Mouse (Mus musculus) urinary bladder, adult 18-20 months (tissue): ENCODE measurements around the gene Frmd4a.

ENCODE experiments used
- DNase-seq, 2 experiments: peaks; one replicate each; pipeline ENCODE4 v3.0.0; 2022; ENCODE audit warnings: low spot score in 2 of 2, mixed read lengths in 2 of 2

Frmd4a gene

DNA sequence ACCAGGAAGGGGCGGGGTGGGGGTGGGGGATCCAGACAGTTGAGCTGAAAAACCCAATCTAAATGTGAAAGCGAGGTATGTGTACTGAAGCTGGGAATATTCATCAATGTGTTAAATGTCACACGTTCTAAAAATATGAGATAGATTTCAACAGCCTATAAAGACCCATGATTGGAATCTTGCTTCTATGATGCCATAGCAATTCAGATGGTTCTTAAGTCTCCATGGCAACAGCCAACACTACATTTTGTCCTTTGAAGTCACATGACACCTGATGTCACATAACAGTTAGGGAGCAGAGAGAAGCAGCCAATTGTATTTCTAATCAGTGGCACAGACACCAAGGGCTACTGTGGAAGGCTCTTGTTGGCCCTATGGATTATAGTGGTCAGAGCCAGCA is 120.0 kb downstream of the Frmd4a start:
- no peak for DNase-seq

DNA sequence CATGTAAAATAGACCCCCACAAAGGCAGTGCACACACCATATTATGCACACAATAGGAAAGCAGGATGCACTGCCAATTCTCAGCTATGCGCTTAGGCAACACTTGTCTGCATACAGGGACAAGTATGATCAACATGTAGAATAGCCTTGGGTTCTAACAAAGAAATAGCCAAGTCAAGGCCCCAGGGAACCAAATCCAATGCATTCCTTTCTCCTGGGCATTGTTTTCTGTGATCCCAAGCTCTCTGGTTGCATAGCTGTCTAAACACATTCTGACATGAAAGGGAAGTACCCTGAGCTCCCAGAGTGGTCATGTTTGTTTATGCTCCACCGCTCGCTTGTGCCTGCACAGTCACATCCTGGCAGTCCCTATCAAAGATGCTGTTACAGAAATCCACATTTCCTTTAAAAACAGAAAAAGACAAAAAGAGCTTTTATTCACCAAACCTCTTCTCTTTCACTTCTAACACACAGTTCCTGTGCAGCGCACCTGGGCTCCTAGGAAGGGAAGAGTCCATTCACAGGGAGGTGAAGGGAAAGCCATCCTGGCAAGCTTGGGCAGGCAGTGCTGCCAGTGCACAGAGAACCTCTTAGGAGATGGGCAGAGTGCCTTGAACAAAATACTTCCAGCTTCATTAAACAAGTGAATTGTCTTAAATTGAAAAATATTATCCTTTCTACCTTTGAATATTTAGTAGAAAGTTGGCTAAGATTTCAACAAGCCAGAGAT is 124.9 kb downstream of the Frmd4a start:
- DNase-seq = no peak

DNA sequence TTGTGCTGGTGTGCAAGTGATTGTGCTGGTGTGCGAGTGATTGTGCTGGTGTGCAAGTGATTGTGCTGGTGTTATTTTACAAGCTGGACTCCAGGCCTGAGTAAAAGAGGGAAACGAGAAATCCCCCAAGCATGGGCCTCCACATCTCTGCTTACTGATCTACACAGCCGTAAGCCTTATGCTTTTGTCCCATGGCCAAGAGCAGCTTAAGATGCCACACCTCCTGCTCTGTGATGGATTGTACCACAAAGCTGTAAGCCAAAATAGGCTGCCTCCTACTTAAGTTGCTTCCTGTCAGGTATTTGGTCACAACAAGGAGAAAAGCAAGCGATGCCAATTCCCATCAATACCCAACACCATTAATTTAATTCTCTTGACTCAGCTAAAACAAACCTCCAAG is 126.9 kb downstream of the Frmd4a start:
- no peak for DNase-seq

DNA sequence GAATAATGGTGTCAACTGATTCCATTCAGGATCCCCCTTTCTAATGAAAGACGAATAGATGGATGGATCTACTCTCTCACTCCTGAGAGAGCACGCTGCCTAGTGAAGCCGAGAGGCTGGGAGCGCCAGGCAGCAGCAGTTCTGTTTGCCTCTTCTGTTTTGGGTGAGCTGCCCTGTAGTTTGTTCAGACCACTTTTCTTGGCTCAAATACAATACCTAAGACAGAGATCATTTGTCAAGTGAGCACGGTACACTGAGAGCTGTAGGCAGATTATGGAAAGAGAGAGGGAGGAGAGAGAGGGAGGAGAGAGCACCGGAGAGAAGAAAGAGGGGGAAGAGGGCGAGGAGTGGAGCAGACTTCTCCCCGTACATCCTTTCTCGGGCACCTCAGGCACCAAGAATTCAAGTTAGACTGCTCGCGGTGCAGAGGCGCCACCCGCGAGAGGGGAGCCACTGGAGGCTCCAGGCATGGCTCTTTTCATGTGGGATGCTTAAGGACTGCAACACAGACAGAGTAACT is 135.1 kb downstream of the Frmd4a start:
- DNase-seq = peak in 1 of 2 experiments; percentile 11

DNA sequence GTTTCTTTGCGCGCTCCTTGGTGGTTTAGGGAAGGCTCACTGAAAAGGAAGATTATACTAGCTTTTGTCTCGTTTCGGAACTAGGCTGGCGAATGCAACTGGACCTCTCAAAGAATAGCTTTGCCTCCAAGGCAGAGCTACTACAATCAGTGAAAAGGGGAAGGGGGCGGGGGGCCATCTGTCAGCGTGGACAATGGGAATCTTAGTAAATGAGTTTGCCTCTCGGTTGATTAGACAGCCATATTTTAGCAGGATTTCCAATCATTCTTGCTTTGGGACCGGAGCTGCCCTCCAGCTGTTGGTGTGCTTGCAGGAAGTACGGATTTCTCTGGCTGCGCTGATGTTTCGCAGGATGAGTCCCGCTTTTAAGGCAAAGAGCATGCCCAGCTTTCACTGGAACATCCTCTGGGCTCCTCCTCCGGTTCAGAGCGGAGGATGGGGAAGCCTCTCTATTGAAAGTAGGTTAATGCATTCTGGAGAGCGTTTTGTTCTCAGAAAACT is 135.7 kb downstream of the Frmd4a start:
- DNase-seq = peak in 1 of 2 experiments; percentile 4

DNA sequence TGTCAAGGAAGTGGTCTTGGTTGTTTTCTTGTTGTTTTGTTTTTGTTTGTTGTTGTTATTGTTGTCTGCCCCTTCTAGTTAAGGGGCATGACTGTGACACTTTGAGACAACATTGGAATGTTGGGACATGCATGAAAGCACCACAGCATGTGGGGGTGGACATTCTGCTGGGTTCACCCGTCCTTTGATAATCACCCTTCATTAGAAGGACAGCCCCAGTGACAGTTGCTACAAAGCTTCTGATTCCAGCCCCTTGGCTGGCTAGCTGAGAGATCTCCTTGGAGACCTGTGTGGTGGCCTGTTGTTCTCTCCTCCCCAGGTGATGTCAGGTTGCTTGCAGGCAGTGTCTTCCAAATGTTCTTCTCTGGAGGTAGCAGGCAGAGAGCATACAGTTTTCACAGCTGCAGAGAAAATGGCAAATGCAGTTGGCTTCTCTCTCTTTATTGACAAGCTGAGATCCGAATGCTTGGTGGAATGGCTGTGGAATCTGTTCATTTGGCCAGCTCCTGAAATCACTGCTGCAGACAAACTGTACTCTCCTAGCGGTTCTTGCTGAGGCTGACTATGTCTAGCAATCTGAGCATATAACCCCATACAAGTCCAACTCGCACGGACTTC is 136.6 kb downstream of the Frmd4a start:
- DNase-seq = no peak

DNA sequence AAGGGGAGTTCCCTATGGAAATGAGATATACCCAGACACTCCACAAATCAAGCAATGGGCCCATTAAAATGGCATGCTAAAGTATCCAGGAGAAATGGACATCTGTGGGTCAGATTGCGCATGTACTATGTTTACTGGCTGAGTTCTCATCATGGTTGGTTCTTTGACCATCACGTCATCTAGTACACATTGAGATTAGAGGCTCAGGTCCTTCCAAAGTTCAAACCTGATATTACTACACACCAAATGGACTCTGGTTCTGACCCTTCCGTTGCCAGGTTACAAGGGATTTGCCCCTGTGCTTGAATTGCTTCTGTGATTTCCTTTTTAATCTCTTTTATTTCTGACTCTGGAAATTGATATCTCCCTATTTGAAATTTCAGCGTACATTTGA is 137.1 kb downstream of the Frmd4a start:
- no peak for DNase-seq

DNA sequence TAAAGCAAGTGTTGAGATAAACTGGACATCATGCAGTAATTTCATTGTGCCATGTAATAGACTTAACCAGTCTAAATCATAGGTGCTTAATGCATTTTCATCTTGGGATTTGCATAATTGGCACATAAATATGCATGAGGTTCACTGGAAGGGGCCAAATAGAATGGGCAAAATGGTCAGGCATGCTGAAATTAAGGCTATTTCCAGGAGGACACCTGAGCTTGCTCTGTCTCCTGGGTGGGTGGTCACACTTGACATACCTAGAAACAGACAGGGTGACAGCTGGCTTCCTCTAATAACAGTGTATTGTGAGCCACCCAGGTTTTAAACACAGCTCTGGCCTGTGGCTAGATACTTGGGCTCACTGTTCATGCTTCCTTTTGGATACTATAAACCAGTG is 137.9 kb downstream of the Frmd4a start:
- no peak for DNase-seq

DNA sequence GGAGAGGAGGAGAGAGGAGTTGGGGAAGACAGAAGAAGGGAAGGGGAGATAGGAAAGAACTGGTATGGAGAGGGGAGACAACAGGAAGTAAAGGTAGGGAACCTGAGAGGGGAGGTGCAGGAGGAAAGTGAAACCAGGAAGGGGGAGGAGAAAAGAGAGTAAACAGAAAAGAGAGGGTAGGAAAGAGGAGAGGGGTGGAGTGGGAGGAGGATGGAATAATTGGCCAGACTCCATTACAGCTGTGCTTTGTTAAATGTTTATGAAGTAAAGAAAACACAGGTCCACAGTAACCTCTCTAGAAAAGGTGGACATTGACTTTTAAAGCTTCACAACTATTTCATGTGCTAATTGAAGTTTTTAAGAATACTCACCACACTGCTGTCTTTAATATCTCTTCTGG is 139.0 kb downstream of the Frmd4a start:
- DNase-seq = no peak

DNA sequence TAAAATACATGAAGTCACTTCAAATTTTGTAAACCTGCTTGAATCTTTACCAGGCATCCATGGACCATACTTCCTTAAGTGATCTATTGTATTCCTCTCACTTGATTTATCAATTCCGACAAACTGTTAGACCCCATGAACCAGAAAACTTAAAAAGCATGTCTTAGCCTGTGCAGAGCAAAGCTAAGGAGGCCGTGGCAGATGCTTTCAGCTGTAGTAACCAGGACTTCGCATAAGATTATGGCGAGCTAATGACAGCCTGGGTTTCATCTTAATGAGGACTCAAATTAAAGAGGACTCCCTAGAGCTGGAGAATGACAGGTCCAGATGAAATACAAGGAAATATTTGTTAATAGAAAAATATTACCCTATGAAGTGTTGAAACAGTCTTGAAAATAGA is 139.9 kb downstream of the Frmd4a start:
- DNase-seq = no peak

DNA sequence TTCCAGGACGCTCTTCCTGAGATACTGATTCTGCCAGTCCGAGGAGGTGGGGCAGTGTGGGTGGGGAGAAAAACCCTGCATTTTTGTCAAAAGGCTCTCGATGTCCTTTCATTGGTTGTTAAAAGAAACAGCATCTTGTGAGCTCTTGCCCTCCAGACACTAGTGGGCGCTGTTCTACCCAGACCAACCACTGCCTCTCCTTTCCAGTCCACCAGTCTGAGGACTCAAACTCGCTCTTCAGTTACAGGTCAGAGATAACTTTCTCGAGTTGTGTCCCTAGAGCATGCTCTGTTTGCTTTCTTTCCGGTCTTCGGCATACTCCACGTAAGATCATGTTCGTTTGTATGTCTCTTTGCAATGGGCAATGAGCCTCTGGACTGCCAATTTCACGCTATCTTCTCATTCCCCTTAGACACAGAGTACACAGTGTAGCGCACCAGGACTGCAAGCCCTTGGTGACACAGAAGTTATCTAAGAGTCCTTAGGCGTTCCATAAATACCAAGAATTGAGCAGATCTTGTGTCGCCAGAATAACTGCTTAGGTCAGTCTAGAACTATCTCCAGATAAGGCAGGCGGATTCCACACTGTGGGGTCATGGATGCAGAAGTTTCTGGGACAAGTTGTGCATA is 142.2 kb downstream of the Frmd4a start:
- DNase-seq = no peak

DNA sequence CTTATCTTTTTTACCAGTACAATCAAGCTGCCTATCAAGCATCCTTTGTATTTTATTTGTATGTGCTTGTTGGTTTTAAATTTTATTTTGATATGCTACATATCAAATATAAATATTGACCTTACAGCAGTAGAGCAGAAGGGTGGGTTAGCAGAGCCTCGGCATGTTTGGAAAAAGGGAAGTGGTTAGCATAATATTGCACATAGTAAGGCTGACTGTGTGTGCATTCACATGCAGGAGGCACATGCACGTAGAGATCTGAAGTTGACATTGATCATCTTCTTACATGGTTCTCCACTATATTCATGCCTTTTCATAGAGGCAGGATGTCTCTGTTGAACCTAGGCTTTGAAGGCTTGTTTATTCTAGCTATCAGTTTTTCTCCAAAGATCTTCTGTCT is 148.7 kb downstream of the Frmd4a start:
- DNase-seq = no peak

DNA sequence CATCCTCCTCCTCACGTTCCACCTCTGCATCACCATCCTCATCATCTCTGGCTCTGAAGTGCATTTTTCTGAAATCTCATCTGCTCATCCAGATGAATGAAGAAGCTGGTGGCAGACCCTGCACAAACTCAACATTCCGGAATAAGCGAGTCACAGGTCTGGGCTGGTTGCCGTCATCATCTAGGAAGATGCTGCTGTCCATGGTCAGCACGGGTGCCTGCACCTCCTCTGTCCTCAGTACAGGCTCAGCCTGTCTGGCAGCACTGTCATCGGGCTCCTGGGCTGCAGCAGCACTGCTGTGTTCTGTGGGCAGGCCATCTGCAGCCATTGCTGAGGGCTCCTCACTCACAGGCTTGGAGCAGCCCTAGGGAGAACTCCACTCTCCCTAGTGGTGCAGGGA is 149.6 kb downstream of the Frmd4a start:
- no peak for DNase-seq

DNA sequence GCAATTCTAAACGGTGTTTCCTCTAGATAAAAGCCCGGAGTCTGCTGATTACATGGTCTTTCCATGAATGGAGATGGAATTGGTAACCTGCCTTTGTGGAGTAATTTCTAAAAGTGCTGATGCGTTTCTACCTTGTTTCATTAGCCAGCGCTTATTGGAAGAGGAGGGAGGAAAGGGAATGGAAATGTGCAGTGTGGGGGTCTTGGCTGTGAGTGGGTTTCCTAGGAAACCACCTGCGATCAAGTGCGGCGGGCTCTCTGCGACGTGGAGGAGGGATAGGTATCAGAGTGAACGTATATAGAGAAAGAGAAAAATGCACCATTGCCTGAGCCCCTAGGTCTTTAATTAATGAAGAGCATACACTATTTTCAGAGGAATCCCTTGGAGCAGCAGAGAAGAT is 152.2 kb downstream of the Frmd4a start:
- no peak for DNase-seq

DNA sequence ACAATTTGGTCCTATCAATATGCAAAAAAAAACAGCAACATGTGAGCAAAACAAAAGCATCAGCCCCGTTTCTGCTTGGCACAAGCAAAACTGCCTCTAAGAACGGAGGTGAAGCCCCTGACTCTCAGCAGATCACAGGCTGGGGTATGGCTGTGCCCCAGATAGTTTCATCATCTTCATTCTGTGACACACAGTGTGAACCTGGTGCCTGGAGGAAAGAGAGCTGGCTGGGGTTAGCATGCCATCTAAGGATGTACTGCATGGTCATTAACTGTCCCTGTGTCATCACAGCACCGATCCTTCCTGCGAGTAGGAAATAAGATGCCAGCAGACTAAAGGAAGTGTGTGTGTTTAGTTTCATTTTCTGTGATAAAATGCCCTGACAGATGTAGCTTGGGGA is 152.7 kb downstream of the Frmd4a start:
- no peak for DNase-seq

DNA sequence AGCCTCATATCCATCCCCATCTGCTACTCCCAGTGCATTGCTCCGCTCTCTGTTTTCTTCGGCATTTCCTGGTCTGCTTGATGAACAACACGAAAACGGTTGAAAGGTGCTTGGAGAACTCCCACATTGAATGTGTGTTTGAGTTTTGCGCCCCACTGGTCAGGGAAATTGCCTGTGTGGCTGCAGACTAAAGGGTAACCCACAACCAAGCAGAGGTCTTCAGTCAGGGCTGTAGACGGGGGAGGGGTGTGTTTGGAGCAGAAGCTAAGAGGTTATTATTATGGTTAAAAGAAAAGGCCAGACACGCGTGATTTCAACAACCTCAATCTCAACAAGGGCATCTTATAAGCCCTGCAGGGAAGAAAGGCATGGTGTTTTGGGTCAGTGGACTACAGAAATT is 167.5 kb downstream of the Frmd4a start:
- DNase-seq = no peak

DNA sequence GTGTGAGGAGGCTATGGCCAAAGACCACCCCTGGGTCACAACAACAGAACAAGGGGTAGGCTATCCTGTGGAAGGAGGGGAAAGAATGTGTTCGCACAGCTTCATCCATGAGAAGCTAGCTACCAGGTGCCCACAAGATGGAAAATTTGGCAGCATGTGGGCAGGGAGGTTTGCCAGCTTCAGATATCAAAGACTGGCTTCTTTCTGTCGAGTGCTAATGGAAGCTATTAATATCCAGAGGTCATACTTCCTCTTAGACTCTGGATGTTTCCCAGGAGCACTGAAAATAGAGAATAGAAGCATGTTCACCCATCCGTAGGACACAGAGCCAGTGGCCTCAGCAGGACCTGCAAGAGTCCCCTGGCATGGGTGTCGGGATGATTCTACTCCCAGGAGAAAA is 170.0 kb downstream of the Frmd4a start:
- no peak for DNase-seq

DNA sequence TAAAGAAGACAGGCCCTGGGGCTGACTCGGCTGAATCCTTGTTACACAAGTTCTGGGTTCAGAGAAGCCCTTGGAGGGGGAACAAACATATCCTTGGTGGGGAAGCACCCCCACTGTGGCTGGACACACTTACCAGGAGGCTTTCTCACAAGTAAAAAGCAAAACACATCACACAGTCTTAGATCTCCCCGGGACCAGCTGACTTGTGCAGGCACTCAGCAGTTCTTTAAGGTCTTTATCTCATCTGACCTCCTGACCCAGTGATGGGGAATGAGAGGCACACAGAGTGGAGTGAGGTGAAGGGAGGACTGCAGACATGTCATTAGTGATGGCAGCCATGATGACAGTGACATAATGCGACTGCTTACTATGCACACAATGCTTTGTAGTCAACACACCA is 170.8 kb downstream of the Frmd4a start:
- no peak for DNase-seq

DNA sequence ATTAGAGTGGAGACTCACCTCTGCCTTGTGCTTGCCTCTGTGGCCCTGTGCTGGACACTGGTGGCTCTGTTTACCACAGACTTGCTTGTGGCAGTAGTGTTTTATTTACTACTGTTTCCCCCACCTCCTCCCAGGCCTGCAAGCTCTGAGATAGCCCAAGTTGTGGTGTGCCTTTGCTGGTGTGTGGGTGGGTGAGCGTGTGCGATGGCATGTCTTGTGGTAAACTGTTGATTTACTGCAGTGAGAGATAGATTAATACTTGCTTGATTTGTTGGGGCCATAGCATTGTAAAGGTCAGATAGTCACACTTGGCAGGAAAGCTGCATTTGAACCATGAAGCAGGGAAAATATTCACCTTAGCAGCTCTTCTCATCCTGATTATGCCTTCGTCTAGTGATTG is 172.8 kb downstream of the Frmd4a start:
- DNase-seq = no peak

DNA sequence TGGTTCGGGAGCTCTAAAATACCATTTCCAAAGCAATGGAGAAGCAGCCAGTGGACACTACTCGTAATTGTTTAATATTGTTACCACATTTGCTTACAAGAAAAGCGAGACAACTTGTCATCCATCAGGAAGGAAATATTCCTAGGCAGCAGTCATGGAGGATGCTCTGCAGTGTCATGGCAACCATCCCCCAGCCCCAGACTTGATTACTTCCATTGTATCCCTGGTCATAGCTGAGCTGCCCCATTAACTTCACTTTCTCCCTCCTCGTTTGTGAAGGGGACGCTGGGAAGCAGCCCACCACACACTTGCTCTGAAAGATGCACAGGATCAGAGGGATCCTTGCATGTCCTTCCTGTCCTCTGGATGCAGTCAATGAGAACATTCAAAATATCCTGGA is 173.5 kb downstream of the Frmd4a start:
- no peak for DNase-seq

DNA sequence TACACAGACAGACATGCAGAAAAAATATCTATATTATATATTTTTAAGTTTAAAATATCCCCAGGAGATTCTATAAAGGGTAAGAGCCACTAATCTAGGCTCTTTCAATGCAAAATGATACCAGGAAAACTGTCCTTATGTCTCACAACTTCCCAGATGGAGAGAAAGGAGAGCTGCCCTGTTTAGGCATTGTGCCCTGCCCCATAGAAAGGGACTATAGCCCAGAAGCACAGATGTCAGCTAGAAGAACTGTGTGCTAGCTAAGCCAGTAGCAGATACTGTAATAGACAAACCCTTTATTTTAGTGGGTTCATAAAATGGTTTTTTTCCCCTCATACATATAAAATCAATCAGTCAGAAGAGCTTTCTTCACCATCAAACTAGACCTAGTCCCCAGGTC is 175.7 kb downstream of the Frmd4a start:
- DNase-seq = no peak

DNA sequence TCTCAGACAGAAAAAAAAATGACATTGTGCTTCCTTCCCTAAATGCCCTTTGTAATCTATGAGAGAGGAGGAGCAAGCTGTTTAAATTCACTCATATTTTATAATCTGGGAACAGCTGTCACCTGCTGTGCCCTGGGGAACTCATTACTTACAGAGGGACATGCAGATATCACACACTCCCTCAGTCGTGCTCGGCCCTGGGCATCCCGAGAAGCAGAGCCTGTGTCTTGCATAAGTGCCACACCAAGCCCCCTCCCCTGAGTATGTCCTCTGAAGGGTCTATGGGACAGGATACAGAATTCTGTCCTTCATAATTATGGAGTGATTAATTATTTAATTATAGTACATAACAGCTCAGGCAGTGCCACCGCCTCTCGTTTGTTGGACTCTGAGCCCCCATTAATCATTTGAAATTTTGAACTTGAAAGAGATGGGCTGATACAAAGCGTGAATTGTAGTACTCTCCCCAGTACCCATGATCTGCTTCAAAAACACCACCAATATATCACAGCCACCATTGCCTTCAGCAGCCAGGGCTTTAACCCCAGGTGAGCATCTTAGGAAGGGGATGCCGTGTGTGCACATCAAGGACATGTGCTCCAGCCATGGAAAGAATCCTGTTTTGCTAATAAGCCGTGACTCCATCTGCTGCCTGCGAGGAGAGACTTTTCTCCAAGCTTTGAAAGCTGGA is 177.0 kb downstream of the Frmd4a start:
- no peak for DNase-seq
